Mouse (Mus musculus) neural tube, embryonic 10.5 days (tissue): ENCODE data around the gene Zic2.

ENCODE experiments used
- DNase-seq: peaks from one replicate; pipeline ENCODE4 v3.0.0-alpha.2; 2017; ENCODE audit warnings: low spot score; ENCODE audit errors: extremely low spot score

The Zic2 gene

DNA sequence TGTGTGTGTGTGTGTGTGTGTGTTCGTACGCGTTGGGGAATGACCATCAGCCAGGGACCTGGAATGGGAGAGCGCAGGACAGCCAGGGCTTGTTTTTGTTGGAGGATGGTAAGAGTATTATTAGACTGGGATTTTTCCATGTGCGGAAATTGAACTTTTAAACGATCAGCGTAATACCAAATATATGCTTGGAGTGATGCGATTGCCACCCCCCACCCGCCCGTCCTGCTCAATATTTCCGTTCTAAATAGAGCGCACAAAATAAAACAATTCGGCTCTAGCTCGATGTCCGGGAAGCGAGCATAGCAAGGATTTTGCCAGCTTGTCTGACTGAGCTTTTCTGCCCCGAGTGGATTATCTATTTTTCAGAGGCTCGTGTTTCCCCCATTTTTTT is 1.6 kb downstream of the Zic2 start:
- DNase-seq, result no peak

DNA sequence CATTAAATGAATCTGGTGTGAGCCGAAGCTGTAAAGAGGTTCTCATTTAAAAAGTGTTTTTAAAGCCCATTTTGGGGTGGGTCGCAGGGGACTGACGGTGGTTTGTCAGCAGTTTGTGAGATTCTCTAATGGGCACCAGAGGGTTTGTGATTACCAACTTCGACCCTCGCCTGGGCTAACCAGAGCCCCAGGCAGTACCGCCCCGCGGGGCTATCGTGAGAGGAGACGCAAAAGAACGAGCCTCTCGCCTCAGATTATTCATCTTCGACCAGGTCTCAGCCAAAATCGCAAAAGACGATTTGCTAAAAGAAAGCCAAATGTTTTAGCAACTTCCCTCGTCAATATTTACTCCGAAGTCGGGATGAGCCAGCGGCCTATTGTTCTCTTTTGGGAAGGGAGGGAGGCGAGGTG is 2.0 kb downstream of the Zic2 start:
- DNase-seq, result peak; percentile 61

DNA sequence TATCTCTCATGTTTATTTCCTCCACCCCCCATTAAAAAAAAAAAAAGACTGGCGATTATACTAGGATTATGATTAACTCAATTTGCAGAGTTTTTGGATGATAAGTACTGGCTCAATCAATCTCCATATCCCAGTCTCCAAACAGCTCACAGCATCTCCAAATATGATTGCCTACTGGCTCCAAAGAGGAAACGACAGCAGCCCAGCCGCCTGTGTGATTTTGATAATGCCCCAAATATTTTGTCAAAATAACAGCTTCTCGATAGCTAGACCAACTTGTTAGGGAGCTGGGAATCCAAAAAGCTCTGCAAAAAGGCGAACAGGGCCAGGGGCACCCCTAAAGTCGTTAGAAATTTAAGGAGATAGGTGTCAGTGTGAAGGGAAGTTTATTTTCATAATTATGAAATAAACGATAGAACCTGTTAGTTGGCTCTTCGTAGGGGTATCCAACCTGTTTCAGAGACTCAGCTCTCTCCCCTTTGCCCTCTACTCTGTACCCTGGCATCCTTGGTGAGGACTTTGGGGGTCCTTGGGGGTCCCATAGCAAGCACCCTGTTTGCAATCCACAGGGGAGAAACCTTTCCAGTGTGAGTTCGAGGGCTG is 2.8 kb downstream of the Zic2 start:
- no peak for DNase-seq

DNA sequence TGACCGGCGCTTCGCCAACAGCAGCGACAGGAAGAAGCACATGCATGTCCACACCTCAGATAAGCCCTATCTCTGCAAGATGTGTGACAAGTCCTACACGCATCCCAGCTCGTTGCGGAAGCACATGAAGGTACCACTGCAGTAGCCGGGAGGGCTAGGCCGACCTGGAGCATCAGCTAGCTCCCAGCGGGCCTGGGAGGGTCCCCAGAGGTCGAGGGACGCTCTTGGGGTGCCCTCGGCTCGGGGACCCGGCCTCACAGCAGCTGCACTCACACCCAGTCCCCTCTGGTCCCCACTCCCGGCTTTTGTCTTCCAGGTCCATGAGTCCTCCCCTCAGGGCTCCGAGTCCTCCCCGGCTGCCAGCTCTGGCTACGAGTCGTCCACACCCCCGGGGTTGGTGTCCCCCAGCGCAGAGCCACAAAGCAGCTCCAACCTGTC is 3.4 kb downstream of the Zic2 start:
- DNase-seq, result peak; percentile 86

DNA sequence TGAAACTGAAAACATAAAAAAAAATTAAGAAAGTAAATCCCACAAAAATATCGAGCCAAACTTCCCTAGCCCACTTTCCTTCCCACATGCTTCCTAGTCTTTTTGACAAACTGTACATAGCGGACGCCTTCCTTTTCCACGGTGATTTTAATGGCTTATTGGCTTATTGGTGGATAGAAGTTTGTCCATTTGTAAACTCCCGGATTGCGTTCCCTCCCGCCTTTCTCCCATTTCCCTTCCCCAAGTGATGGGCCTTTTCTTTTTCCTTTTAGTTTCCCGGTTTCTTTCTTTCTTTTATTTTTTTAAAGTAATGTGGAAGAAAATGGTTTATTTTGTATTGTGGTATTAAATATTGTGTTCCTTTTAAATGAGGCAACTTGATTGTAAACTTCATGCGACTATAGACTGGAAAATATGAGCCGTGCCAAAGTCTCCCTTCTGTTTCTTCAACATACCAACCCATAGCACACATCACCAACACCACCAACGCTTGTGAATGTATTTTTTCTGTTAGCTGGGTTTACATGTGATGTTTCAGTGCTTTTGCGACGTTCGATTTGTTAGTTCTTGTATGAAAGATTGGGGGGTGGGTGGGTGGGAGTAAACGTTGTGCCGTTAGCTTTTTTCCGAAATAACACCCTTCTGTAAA is 4.3 kb downstream of the Zic2 start:
- DNase-seq, result peak; percentile 32

DNA sequence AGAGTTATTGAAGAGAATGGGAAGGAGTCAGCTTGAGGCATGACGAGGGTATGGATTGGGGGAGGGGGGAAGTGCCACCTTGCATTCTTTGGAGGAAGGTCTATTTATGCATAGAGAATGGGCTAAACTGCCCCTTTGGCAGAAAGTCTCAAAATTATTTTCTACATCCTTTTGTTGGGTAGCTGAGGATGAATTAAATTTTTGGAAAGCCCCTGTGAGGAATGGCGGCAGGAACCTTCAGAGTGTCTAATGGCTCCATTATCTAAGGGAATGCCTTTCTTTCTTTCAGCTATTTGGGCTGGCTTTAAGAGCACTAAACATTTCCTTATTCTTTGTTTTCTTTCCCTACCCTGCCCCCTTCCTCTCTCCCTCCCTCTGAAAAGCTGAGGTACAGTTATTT is 5.1 kb downstream of the Zic2 start:
- peak; percentile 35 for DNase-seq

DNA sequence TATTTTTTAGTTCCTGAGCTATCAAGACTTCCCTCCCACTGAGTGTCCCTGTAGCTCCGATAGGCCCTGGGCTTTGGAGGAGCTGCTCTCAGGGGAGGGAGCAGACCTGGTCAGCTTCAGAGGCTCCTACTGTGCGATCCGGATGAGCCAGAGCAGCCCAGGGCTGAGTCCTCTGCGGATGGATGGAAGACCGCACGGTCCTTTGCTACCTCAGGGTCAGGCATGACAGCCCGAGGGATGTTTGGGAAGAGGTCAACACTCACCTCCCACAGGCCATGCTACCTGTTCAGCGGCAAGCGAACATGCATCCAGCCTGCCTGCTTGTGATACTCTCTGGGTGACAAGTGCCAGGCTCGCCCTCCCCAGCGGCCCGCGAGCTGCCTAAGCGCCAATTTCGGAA is 5.9 kb downstream of the Zic2 start:
- DNase-seq, result peak; percentile 62

DNA sequence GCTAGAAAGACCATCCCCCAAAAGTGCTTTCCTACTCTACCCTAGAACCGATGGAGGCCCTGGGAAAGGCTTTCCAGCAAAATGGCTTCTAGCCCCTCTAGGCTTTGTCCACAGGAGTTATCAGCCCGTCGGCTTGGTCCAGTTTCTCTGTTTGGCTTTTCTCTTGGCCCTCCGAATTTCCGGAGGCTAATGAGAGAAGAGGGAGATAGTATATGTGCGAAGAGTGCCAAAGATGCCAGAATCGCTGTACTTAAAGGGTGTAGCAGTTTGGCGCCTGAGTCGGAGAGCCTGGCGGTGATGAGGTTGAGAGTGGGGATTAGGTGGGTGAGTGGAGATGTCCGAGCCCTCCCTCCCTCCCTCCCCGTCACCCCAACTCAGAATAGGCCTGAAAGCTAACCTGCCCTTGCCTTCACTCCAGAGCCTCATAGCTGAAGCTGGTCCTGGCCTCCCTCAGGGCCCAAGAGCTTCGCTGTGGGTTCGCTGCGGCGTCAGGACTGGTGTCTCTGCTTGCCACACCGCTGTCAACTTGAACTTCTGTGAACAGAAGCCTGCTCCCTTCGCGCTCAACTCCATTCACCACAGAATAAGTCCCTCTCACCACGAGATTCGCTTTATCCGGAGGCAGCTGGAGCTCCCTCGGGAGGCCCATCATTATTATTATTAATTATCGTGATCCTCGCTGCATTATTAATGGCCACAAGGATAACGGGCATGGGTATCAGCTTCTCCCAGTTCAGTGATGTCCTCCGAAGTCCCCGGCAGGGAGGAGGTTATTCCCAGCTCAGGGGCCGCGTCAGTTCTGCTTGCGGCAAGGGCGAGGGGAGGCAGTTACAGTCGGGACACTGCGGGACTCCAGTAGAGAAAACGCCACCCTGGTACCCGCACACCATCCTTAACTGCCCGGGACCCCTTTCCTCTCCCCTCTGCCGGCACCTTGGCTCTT is 7.1 kb downstream of the Zic2 start:
- peak; percentile 78 for DNase-seq

DNA sequence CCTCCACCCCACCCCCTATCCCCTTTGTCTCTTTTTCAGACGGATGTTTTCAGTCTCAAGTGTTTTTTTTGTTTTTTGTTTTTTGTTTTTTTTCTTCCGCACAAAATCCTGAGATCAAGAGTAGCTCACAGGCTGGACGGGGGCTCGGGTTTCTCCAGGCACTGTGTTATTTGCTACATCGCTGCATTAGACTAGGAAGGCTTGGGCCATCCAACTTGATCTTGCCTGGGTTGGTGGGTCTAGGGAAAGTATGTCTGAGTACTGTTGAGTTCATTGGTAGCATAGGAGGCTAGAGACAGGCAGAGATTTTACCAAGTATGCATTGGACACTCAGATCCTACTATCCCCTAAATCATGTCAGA is 7.8 kb downstream of the Zic2 start:
- no peak for DNase-seq

DNA sequence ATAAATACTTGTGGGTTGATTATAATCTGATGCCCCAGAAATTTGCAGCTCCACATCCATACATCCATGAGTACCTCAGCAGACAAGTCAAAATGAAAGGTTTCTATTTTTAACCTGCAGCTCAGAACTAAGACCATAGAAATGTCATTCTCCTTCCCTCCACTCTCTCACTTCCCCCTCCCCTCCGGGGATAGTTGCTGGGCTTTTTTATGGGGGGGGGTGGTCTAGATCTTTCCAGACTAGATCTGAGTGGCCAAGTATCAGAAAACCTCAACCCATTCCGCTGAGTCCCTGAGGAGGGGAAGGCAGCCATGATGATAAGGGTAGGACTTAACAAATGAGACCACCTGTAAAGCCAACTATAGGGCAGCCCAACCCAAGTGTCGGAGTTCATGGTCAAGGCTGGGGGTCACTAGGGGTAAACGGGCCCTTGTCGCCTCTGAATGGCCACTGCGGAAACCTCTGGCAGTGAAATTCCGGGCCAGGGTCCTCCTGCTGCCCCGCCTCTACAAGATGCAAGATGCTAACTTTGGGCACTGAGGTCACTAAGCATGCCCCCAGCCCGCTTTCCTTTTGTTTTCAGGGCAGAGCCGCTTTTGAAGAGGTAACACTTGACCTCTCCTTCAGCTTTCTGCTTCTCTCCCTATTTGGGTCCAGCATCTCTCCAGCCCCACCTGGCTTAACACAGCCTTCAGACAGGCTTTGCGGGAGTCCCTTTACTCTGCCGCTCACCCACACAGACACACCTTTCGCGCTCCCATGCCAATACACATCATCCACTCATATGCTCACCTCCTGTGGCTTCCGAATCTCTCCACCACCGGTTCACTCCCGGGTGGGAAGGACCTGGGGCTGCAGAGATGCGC is 8.6 kb downstream of the Zic2 start:
- peak; percentile 59 for DNase-seq

DNA sequence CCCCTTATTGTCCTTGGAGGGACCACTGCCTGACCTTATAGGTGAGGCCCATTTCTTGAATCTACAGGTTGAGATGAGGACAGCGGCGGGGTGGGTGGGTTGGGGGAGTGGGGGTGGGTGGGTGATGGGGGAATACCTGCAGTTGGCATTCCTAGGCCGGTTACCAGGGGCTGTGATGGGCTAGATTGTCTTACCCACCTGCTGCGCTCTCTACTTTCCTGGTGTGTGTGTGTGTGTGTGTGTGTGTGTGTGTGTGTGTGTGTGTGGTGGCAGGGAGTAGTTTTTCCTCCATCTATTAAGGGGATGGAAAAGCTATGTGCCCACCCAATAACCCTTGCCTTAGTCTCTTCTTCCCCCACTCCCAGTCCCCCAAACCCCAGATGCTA is 9.2 kb downstream of the Zic2 start:
- DNase-seq, result no peak

DNA sequence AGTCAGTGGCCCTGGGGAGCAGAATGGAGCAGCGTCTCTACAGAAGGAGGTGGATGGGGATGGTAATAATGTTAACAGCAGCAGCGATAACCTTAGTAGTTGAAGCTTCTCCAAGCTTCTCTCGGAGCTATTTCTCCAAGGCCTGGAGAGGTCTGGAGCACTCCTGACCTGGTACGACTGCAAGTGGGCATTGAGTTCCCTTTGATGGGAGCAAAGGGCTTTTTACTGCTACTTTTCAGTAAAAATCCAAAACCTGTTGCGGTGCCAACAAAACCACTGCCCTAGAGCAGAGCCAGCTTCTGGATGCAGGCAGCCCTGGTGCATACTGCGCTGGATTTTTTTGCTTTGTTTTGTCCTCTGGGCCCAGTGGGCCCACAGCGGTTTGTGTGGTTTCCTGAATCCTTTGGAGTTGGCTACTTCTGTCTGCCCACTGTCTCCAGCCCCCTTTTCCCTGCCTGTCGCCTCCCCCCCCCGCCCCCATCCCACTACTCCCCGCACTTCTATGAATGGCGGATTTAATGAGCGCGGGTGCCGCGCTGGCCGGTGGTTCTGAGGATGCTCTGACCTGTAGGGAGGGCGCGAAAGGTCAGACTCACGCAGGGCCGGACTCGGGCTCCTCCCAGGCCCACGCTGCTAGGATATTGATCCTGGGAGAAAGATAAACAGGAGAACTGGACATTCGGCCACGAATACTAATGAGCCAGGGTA is 9.8 kb downstream of the Zic2 start:
- peak; percentile 55 for DNase-seq

DNA sequence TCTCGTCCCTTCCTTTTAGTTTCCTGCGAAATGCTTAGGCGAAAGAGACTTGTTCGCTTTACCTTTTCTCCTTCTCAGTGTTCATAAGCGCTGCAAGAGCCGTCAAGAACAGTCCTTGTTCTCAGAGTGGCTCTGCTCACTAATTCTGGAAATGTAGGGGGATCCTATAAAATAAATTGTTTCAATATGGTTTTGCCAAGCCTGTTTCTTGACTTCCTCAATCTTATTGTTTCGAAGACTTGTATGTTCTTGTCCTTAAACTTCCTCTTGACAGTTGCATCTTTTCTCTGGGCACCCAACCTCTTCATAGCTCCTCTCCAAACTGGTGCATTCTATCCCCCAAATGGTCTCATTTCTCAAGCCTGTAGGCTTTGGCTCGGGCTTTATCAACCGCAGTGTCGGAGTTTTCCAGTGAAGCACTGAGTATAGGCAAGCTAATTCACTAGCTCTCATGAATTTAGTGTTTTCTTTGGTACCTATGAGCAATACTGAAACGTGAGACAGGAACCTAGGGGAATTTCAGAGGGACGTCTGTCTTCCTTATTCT is 10.5 kb downstream of the Zic2 start:
- DNase-seq, result peak; percentile 44

DNA sequence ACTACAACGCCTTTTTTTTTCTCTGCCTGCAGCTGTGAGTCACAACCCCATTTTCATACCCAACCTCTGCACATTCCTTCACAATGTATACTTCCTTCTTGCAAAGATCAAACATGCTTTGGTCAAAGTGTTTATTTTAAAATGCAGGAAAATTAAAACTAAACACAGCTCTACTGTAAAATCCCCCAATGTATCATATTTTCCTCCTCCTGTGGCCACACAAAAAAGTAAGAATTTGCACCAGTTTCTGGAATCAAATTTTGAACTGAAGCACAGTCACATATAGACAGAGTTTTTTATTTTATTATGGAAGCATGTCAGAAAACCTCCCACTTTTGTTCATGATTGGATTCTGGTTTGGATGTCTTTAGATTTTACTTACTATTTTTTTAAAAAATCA is 11.4 kb downstream of the Zic2 start:
- peak; percentile 9 for DNase-seq

DNA sequence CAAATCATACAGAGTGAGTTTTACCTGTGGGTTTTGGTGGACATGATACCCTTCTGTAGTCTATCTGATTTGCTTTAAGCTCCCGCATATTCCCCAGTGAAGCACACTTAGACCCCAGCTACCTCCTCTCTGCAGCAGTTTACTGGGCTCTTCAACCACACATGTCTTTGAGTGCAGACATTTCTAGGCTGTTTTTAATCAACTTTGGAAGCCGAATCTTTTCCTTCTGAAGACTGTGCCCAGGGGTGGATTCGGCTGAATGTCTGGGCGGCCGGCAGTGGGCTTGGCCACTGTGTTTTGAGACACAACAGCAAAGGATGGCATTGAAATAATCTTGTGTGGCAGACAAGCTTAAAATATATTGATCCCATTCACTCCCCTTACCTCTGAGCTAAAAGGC is 12.1 kb downstream of the Zic2 start:
- peak; percentile 63 for DNase-seq

DNA sequence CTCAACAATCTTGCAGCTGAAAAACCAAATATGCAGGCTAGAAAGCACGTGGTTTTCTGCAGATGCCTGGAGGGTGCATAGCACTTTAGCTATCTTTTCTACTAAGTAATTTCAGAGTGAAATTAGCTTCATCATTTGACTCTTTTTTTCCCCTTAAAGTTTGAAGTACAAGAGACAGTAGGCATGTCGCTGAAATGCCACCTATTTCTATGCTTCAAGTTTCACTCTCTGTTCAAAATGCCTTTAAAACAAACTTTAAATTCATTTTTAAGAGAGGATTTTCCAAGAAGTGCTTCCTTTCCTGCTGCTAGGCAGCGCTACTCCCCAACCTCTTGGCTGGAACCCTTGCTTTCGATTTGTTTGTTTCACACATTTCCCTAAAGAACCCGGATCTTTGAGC is 13.8 kb downstream of the Zic2 start:
- DNase-seq, result peak; percentile 30

DNA sequence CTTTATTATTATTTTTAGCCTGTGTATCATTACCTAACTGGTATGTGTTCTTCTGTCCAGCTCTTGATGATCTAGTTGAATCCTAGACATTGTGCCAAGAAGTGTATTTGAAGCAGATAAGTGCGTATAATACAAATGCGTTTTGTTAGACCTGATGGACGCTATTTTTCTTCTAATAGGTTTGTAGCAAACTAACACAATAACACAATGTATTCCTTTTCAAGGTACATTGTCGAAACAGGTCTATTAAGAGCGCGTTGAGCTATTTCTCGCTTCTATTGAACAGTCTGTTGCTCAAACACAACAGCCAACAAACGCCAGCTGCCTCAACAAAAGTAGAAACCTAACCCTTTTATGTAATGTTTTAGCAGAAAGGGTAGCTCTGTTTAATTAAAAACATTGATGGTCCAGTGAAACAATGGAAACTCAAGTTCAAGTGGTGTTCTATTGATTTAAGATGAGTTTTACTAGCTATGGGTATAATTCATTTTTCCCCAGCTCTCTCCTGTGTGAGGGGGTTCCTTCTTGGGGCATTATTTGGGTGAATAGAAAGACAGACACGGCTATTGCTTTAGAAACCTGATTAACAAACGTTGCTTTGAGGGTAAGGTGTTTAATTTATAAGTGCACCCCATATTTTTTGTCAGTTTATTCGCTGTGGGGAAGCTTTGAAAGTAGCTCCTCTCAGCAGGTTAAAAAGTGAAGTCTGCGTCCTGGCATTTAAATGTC is 14.6 kb downstream of the Zic2 start:
- DNase-seq, result no peak

DNA sequence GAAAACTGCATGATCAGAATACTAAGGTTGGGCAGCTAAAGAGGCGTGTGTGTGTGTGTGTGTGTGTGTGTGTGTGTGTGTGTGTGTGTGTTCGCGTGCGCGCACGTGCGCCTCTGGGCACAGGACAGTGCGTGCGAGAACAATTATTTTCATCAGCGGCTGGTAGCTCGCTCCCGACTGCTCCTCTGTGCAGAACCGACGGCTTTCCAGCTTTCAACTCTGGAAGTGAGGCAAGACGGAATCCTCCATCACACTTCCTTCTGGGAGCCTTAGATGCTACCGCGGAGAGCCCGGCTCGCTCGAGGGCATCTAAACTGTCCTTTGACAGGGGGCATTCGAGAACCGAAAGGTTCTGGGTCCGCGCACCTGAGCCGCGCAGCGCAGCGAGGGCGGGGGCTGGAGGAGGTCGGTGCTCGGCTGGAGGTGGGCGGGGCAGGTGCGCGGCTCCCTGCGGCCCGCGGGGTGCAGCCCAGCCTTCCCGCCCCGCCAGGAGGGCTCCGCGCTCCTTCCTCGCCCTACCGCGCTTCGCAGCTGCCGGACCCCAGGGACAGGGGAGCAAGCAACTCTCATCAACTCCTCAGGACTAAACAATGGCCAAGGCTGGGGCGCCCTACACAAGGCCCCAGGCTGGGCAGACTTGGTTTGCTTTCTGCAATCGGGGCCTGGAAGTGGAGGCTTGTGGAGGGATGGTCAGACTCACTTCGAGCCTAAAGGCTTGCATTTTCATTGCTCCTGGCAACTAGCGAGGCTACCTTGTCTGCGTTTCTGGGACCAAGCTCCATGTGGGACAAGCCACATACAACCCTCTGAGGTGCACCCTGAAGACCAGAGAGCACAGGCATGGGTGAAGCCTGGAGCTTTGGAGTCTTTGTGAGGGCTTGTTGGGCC is 15.4 kb downstream of the Zic2 start, which contains the start of gene Gm10837:
Gene Gm10837 (plus strand): TSS at position 146 of the 888 bp plus-strand sequence.
- peak; percentile 78 for DNase-seq

DNA sequence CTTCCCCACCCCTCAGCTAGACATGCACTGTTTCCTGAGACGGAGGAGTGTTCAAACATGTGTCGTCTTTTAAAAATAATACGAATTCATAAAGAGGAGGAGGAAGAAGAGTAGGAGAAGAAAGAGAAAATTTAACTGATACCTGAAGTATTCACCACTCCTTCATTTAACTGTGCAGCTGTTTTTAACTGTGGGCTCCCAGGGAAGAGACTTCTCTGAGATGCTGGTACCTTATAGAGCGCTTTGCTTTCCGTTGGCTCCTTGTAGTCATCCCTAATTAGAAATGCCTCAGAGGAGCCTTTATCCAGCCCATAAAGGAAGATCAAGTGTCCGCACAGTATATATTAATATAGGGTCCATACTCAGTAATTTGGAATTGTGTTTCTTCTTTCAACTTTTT is 16.3 kb downstream of the Zic2 start:
- no peak for DNase-seq
